In genomic region chr7:126081727-126082285, GRCm38 (mm10) we compare ENCODE assay signal across 8 mouse cellular contexts. TPM values are rescaled to one million over a fixed set of nuclear protein-coding genes. Genes with fewer than 3 reads are reported as not detected.
A peak's percentile ranks its signal among the peaks of the same experiment; 100 is the strongest.
DNase-seq lines count a peak whose midpoint lies in the region; ATAC-seq and TF ChIP-seq lines count a peak whose summit lies in the region.

No protein-coding gene starts in this region.

- H3K27ac ChIP-seq in heart, embryonic 12.5 days (ENCODE audit: poor library complexity, severe bottlenecking): no peak overlapping the region
- H3K27ac ChIP-seq in ES-Bruce4 (ENCODE audit: insufficient read depth, low read length): no peak overlapping the region
- H3K27ac ChIP-seq in hindbrain, embryonic 10.5 days: peak overlapping the region; percentile 76
- H3K27ac ChIP-seq in midbrain, embryonic 13.5 days: no peak overlapping the region

- peak; percentile 27; the same call in 1 of the 2 replicates for ATAC-seq in heart, embryonic 12.5 days (ENCODE audit: insufficient number of reproducible peaks, low FRiP score)
- ATAC-seq in midbrain, embryonic 13.5 days: peak; percentile 32

- no peak for TF ChIP-seq CTCF in ES-Bruce4 (IDR thresholded peaks at IDR 0.05; ENCODE audit: low read depth, low read length)

- peak overlapping the region; percentile 81 for H3K4me3 ChIP-seq in heart, embryonic 12.5 days
- H3K4me3 ChIP-seq in ES-Bruce4 (ENCODE audit: low read depth, low read length): peak overlapping the region; percentile 58
- peak overlapping the region; percentile 66 for H3K4me3 ChIP-seq in hindbrain, embryonic 10.5 days
- H3K4me3 ChIP-seq in midbrain, embryonic 13.5 days (replicated peaks): peak overlapping the region; percentile 63

- H3K9ac ChIP-seq in heart, embryonic 12.5 days: peak overlapping the region; percentile 82
- peak overlapping the region; percentile 67 for H3K9ac ChIP-seq in ES-Bruce4 (ENCODE audit: low read depth, poor library complexity, severe bottlenecking)
- H3K9ac ChIP-seq in midbrain, embryonic 13.5 days (replicated peaks): peak overlapping the region; percentile 71

- peaks cover 38% of the 10 kb centered on the region for H3K4me1 ChIP-seq in heart, embryonic 12.5 days (replicated peaks)
- no peaks in the 10 kb centered on the region for H3K4me1 ChIP-seq in ES-Bruce4 (ENCODE audit: control insufficient read depth, insufficient read depth, low read length)
- H3K4me1 ChIP-seq in hindbrain, embryonic 10.5 days (replicated peaks): peaks cover 57% of the 10 kb centered on the region
- peaks cover 50% of the 10 kb centered on the region for H3K4me1 ChIP-seq in midbrain, embryonic 13.5 days (replicated peaks)

- peaks cover 65% of the 10 kb centered on the region for H3K27me3 ChIP-seq in heart, embryonic 12.5 days (replicated peaks)
- peaks cover 18% of the 10 kb centered on the region for H3K27me3 ChIP-seq in ES-Bruce4 (ENCODE audit: control insufficient read depth, insufficient read depth, low read length, poor library complexity, severe bottlenecking)
- peaks cover 90% of the 10 kb centered on the region for H3K27me3 ChIP-seq in hindbrain, embryonic 10.5 days (ENCODE audit: insufficient read depth, poor library complexity, severe bottlenecking)
- peaks cover 72% of the 10 kb centered on the region for H3K27me3 ChIP-seq in midbrain, embryonic 13.5 days

- peak overlapping the region; percentile 99 for H3K4me2 ChIP-seq in heart, embryonic 12.5 days
- H3K4me2 ChIP-seq in midbrain, embryonic 13.5 days (replicated peaks): peak overlapping the region; percentile 95

- TF ChIP-seq POLR2A in ES-Bruce4 (IDR thresholded peaks at IDR 0.05; ENCODE audit: insufficient read depth, low read length): no peak

- DNase-seq in heart, adult 9 months (ENCODE audit: low spot score in 2 of 2): no peak
- peak; percentile 53 to 72 for DNase-seq in cerebellum, postnatal 14 days
- peak; percentile 14 for DNase-seq in hindbrain, embryonic 10.5 days (ENCODE audit: low spot score)
- no peak for DNase-seq in spleen, postnatal 36 days (ENCODE audit: low spot score in 2 of 2)
- no peak for DNase-seq in layer of hippocampus, adult 8-10 months (ENCODE audit: low spot score in 2 of 2)

- H3K9me3 ChIP-seq in heart, embryonic 12.5 days (replicated peaks): no peaks in the 10 kb centered on the region
- no peaks in the 10 kb centered on the region for H3K9me3 ChIP-seq in ES-Bruce4 (replicated peaks; ENCODE audit: control insufficient read depth, insufficient read depth, low read length, poor library complexity, severe bottlenecking)
- H3K9me3 ChIP-seq in hindbrain, embryonic 10.5 days: no peaks in the 10 kb centered on the region
- no peaks in the 10 kb centered on the region for H3K9me3 ChIP-seq in midbrain, embryonic 13.5 days

- WGBS in heart, embryonic 12.5 days: 2% methylated on average over 71 of the region's 80 CpGs
- 1% methylated on average over 80 of the region's 80 CpGs for WGBS in hindbrain, embryonic 10.5 days
- under 1% methylated on average over 75 of the region's 80 CpGs for WGBS in midbrain, embryonic 13.5 days

- H3K36me3 ChIP-seq in heart, embryonic 12.5 days: no peaks in the 10 kb centered on the region
- no peaks in the 10 kb centered on the region for H3K36me3 ChIP-seq in ES-Bruce4 (ENCODE audit: control insufficient read depth, insufficient read depth, low read length, poor library complexity, severe bottlenecking)
- H3K36me3 ChIP-seq in hindbrain, embryonic 10.5 days: no peaks in the 10 kb centered on the region
- no peaks in the 10 kb centered on the region for H3K36me3 ChIP-seq in midbrain, embryonic 13.5 days

- TF ChIP-seq EP300 in ES-Bruce4 (IDR thresholded peaks at IDR 0.05; ENCODE audit: insufficient read depth, low read depth, low read length): no peak

RNA-seq across cellular contexts. Expression of gene Gsg1l, which starts 0.4 kb away (rescaled TPM):
- 12.0 and 12.2 TPM in 2 replicates for polyA plus RNA-seq in heart, embryonic 12.5 days (2016; fragmentation: Nextera tagmentation; extraction: Ambion mirVana)
- not detected in 2 replicates for polyA plus RNA-seq in ES-Bruce4 (2011; ENCODE audit: insufficient read depth, insufficient read length, low read depth, missing spikeins)
- 3.2 and 4.7 TPM in 2 replicates for polyA plus RNA-seq in hindbrain, embryonic 10.5 days (2016; fragmentation: Nextera tagmentation; extraction: Ambion mirVana)
- polyA plus RNA-seq in midbrain, embryonic 13.5 days (2015; fragmentation: Nextera tagmentation; extraction: Ambion mirVana): 5.0 and 6.8 TPM in 2 replicates
- total RNA-seq in layer of hippocampus, adult 8-10 months (2022): 10 to 100 TPM; 18.4 to 28.8 (median 21.1) TPM

Comparison
In these comparisons a context has a peak if more than half of its experiments do, and no peak if none do; other contexts are left out.
1. DNase-seq: peak in cerebellum, postnatal 14 days (2 of 2) and hindbrain, embryonic 10.5 days (single experiment); none in heart, adult 9 months (0 of 2), spleen, postnatal 36 days (0 of 2) and layer of hippocampus, adult 8-10 months (0 of 2).
2. Peak in every context shown above with its lines, with median percentiles within 50 percentile points of each other: H3K4me3 ChIP-seq and H3K9ac ChIP-seq.